Mouse (Mus musculus) liver, embryonic 16.5 days (tissue): ENCODE measurements around the gene Wrnip1. TPM values are rescaled to one million over a fixed set of nuclear protein-coding genes. Genes with fewer than 3 reads are reported as not detected.

Experiments
- ATAC-seq: fragments of 200-750 bp; cut with Nextera tagmentation; 2 replicates; pipeline ENCODE4 v1.8.0; 2017; ENCODE audit warnings: low read depth, mild to moderate bottlenecking, moderate number of reproducible peaks, moderate library complexity
- H3K27ac ChIP-seq: fragments of 300-500 bp; sonication (generic); 2 replicates; pipeline ENCODE4 v1.5.1; 2014; ENCODE audit warnings: mild to moderate bottlenecking, low read length
- H3K27me3 ChIP-seq: fragments of 300-500 bp; sonication (generic); 2 replicates; pipeline ENCODE4 v1.6.1; 2014; ENCODE audit warnings: low read depth, low read length, mixed read lengths; ENCODE audit not compliant: control insufficient read depth, insufficient read depth
- H3K36me3 ChIP-seq: fragments of 300-500 bp; sonication (generic); 2 replicates; pipeline ENCODE4 v1.6.1; 2014; ENCODE audit warnings: mild to moderate bottlenecking; ENCODE audit not compliant: control insufficient read depth, insufficient read depth
- H3K4me1 ChIP-seq: fragments of 300-500 bp; sonication (generic); 2 replicates; pipeline ENCODE4 v1.6.1; 2014; ENCODE audit warnings: low read depth, low read length, mixed read lengths; ENCODE audit not compliant: control insufficient read depth
- H3K4me2 ChIP-seq: fragments of 300-500 bp; sonication (generic); 2 replicates; pipeline ENCODE4 v1.6.1; 2014; ENCODE audit warnings: low read depth, low read length, mixed read lengths
- H3K4me3 ChIP-seq: fragments of 300-500 bp; sonication (generic); 2 replicates; pipeline ENCODE4 v1.5.1; 2014; ENCODE audit warnings: low read depth, mild to moderate bottlenecking, low read length
- H3K9ac ChIP-seq: fragments of 300-500 bp; sonication (generic); 2 replicates; pipeline ENCODE4 v1.6.1; 2014; ENCODE audit warnings: low read depth, low read length
- H3K9me3 ChIP-seq: fragments of 300-500 bp; sonication (generic); replicated peaks from 2 replicates; pipeline ENCODE4 v1.6.1; 2016; ENCODE audit warnings: low read length; ENCODE audit not compliant: control insufficient read depth
- WGBS: fragments of 180-500 bp; shearing (Covaris S2); extraction: QIAGEN DNeasy Blood & Tissue Kit; methylation state at CpG from one replicate; pipeline ENCODE4 v1.1.7; 2014; ENCODE audit not compliant: insufficient replicate concordance; 5-methylcytosine and 5-hydroxymethylcytosine counted together
- polyA plus RNA-seq: library from polyadenylated mRNA; unstranded; fragments of >200 nt; fragmentation: Nextera tagmentation; extraction: Ambion mirVana; gene quantifications from 2 replicates; pipeline ENCODE4 v1.2.1, GENCODE M21; 2015

Gene Wrnip1
- polyA plus RNA-seq, 1 experiment from 2014 or later, result 7.5 TPM

- H3K9me3 ChIP-seq, result no peaks in the 10 kb centered on the region
- no peak overlapping the region for H3K27ac ChIP-seq
- H3K4me2 ChIP-seq, result no peak overlapping the region
- no peaks in the 10 kb centered on the region; the same call in 1 of the 2 replicates for H3K4me1 ChIP-seq
- WGBS, result 15% methylated on average over 6 of the region's 6 CpGs
- ATAC-seq, result no peak
- no peaks in the 10 kb centered on the region for H3K27me3 ChIP-seq
- H3K4me3 ChIP-seq, result no peak overlapping the region
- H3K36me3 ChIP-seq, result no peaks in the 10 kb centered on the region
- H3K9ac ChIP-seq, result no peak overlapping the region
Observed at GRCm38 (mm10) chr13:32833237-32833636, 31.4 kb downstream of the Wrnip1 start.

GRCm38 (mm10) chr13:32834513-32834912 lies 32.7 kb downstream of the Wrnip1 start:
- H3K9ac ChIP-seq, result no peak overlapping the region
- H3K4me3 ChIP-seq, result no peak overlapping the region
- no peaks in the 10 kb centered on the region for H3K36me3 ChIP-seq
- no peak overlapping the region for H3K4me2 ChIP-seq
- WGBS, result 70% methylated on average over 5 of the region's 5 CpGs
- H3K9me3 ChIP-seq, result no peaks in the 10 kb centered on the region
- no peaks in the 10 kb centered on the region for H3K27me3 ChIP-seq
- no peak overlapping the region for H3K27ac ChIP-seq
- no peak for ATAC-seq
- H3K4me1 ChIP-seq, result no peaks in the 10 kb centered on the region

GRCm38 (mm10) chr13:32839314-32839713 lies 37.5 kb downstream of the Wrnip1 start:
- Histone ChIP-seq H3K9ac (no peak overlapping the region), H3K9me3 (no peaks in the 10 kb centered on the region), H3K4me2 (no peak overlapping the region), H3K27me3 (no peaks in the 10 kb centered on the region), H3K4me3 (no peak overlapping the region), H3K27ac (no peak overlapping the region), H3K4me1 (no peaks in the 10 kb centered on the region), H3K36me3 (no peaks in the 10 kb centered on the region)
- WGBS, result 6% methylated on average over 1 of the region's 1 CpGs
- no peak for ATAC-seq

GRCm38 (mm10) chr13:32841349-32841748 lies 39.5 kb downstream of the Wrnip1 start:
- no peak overlapping the region for H3K27ac ChIP-seq
- no peak overlapping the region for H3K4me3 ChIP-seq
- no peaks in the 10 kb centered on the region for H3K27me3 ChIP-seq
- ATAC-seq, result no peak
- 68% methylated on average over 3 of the region's 3 CpGs for WGBS
- no peak overlapping the region for H3K9ac ChIP-seq
- H3K9me3 ChIP-seq, result no peaks in the 10 kb centered on the region
- no peak overlapping the region for H3K4me2 ChIP-seq
- H3K36me3 ChIP-seq, result no peaks in the 10 kb centered on the region
- no peaks in the 10 kb centered on the region for H3K4me1 ChIP-seq

GRCm38 (mm10) chr13:32846221-32846620 lies 44.4 kb downstream of the Wrnip1 start:
- ATAC-seq, result no peak

GRCm38 (mm10) chr13:32849092-32849491 lies 47.3 kb downstream of the Wrnip1 start:
- H3K9ac ChIP-seq, result no peak overlapping the region
- H3K4me1 ChIP-seq, result no peaks in the 10 kb centered on the region; the same call in none of the 2 replicates
- H3K4me2 ChIP-seq, result no peak overlapping the region
- peak; percentile 76 for ATAC-seq
- no peaks in the 10 kb centered on the region for H3K9me3 ChIP-seq
- peak overlapping the region; percentile 19; the same call in 1 of the 2 replicates for H3K4me3 ChIP-seq
- no peaks in the 10 kb centered on the region for H3K36me3 ChIP-seq
- peak overlapping the region; percentile 29; the same call in 1 of the 2 replicates for H3K27ac ChIP-seq
- WGBS, result 11% methylated on average over 4 of the region's 4 CpGs
- no peaks in the 10 kb centered on the region for H3K27me3 ChIP-seq

More at GRCm38 (mm10) chr13:32846221-32846620, 44.4 kb downstream of the Wrnip1 start:
- no peak overlapping the region for H3K9ac ChIP-seq
- no peaks in the 10 kb centered on the region for H3K27me3 ChIP-seq
- H3K4me1 ChIP-seq, result no peaks in the 10 kb centered on the region; the same call in none of the 2 replicates
- H3K27ac ChIP-seq, result no peak overlapping the region
- no peaks in the 10 kb centered on the region for H3K9me3 ChIP-seq
- no peak overlapping the region for H3K4me2 ChIP-seq
- no peak overlapping the region for H3K4me3 ChIP-seq
- no peaks in the 10 kb centered on the region for H3K36me3 ChIP-seq

- peak overlapping the region; percentile 19 for H3K4me3 ChIP-seq
- H3K36me3 ChIP-seq, result no peaks in the 10 kb centered on the region
- H3K9me3 ChIP-seq, result no peaks in the 10 kb centered on the region
- H3K4me1 ChIP-seq, result no peaks in the 10 kb centered on the region; the same call in none of the 2 replicates
- H3K27me3 ChIP-seq, result no peaks in the 10 kb centered on the region
- H3K9ac ChIP-seq, result no peak overlapping the region
- H3K4me2 ChIP-seq, result no peak overlapping the region; the same call in 1 of the 2 replicates
- peak overlapping the region; percentile 29 for H3K27ac ChIP-seq
- no peak for ATAC-seq
Observed at GRCm38 (mm10) chr13:32849531-32850123, 47.8 kb downstream of the Wrnip1 start.

- Histone ChIP-seq H3K4me3 (peak overlapping the region; percentile 19), H3K9ac (no peak overlapping the region), H3K4me1 (no peaks in the 10 kb centered on the region; the same call in none of the 2 replicates), H3K27me3 (no peaks in the 10 kb centered on the region), H3K36me3 (no peaks in the 10 kb centered on the region), H3K4me2 (no peak overlapping the region; the same call in 1 of the 2 replicates), H3K27ac (no peak overlapping the region), H3K9me3 (no peaks in the 10 kb centered on the region)
- ATAC-seq, result no peak
- WGBS, result 33% methylated on average over 1 of the region's 1 CpGs
Observed at GRCm38 (mm10) chr13:32850156-32850555, 48.3 kb downstream of the Wrnip1 start.

GRCm38 (mm10) chr13:32850668-32851404 lies 49.0 kb downstream of the Wrnip1 start, which contains the start of gene Serpinb1a:
Serpinb1a (minus strand) TSS chr13:32851185.
- Histone ChIP-seq H3K4me2 (no peak within 1 kb of the TSS; the same call in 1 of the 2 replicates), H3K36me3 (no peaks in the 10 kb centered on the region), H3K9ac (no peak within 1 kb of the TSS), H3K27ac (no peak within 1 kb of the TSS), H3K9me3 (no peaks in the 10 kb centered on the region), H3K4me3 (peak within 1 kb of the TSS; percentile 19), H3K27me3 (no peaks in the 10 kb centered on the region), H3K4me1 (no peaks in the 10 kb centered on the region; the same call in none of the 2 replicates)
- ATAC-seq, result no peak
- WGBS, result 34% methylated on average over 10 of the region's 10 CpGs
